Mouse (Mus musculus) stomach, embryonic 15.5 days (tissue): ENCODE results near the gene Rpf1. TPM values are rescaled to one million over a fixed set of nuclear protein-coding genes. Genes with fewer than 3 reads are reported as not detected.

Experiments
- polyA plus RNA-seq: library from polyadenylated mRNA; unstranded; fragments of >200 nt; fragmentation: Nextera tagmentation; extraction: Ambion mirVana; gene quantifications from 2 replicates; pipeline ENCODE4 v1.2.1, GENCODE M21; 2015

Gene Rpf1
- polyA plus RNA-seq, 1 experiment from 2014 or later, result 49.7 TPM

Other genes starting within 250 kb of the Rpf1 start
- gene Ssx2ip, start 116.8 kb downstream of the Rpf1 start, polyA plus RNA-seq, result 31.2 and 35.9 TPM in 2 replicates
- 10.9 and 11.3 TPM in 2 replicates for gene Ctbs, start 71.6 kb downstream of the Rpf1 start, polyA plus RNA-seq
- gene Spata1, start 21.7 kb downstream of the Rpf1 start, polyA plus RNA-seq, result 4.2 and 5.4 TPM in 2 replicates
- 992 and 1,078 TPM in 2 replicates for gene Gng5, start 21.6 kb downstream of the Rpf1 start, polyA plus RNA-seq
- 0.43 and 1.5 TPM in 2 replicates for gene Uox, start 49.0 kb upstream of the Rpf1 start, polyA plus RNA-seq
- gene Dnase2b, start 94.2 kb upstream of the Rpf1 start, polyA plus RNA-seq, result 0.23 and 0.24 TPM in 2 replicates
- gene 4930503B20Rik, start 129.9 kb upstream of the Rpf1 start, polyA plus RNA-seq, result not detected in 2 replicates
- 0.67 and 0.86 TPM in 2 replicates for gene Samd13, start 164.2 kb upstream of the Rpf1 start, polyA plus RNA-seq